Mouse (Mus musculus): ENCODE data around the gene Slc38a10.

Gene Slc38a10

GRCm38 (mm10) chr11:120151113-120151494, at the start of gene Slc38a10:
Slc38a10 (minus strand) TSS chr11:120151346.
- DNase-seq (ENCODE audit: extremely low read depth, low read depth, low spot score): peak; percentile 82

- no peak for DNase-seq (ENCODE audit: extremely low read depth, low read depth, low spot score)
Measured at GRCm38 (mm10) chr11:120200621-120201020, 49.5 kb upstream of the Slc38a10 start.

GRCm38 (mm10) chr11:120199766-120200165, 48.6 kb upstream of the Slc38a10 start:
- no peak for DNase-seq (ENCODE audit: extremely low read depth, low read depth, low spot score)

- no peak for DNase-seq (ENCODE audit: extremely low read depth, low read depth, low spot score)
Measured at GRCm38 (mm10) chr11:120198831-120199230, 47.7 kb upstream of the Slc38a10 start.

GRCm38 (mm10) chr11:120190526-120191412, 39.6 kb upstream of the Slc38a10 start:
- peak; percentile 87 for DNase-seq (ENCODE audit: extremely low read depth, low read depth, low spot score)

DNA sequence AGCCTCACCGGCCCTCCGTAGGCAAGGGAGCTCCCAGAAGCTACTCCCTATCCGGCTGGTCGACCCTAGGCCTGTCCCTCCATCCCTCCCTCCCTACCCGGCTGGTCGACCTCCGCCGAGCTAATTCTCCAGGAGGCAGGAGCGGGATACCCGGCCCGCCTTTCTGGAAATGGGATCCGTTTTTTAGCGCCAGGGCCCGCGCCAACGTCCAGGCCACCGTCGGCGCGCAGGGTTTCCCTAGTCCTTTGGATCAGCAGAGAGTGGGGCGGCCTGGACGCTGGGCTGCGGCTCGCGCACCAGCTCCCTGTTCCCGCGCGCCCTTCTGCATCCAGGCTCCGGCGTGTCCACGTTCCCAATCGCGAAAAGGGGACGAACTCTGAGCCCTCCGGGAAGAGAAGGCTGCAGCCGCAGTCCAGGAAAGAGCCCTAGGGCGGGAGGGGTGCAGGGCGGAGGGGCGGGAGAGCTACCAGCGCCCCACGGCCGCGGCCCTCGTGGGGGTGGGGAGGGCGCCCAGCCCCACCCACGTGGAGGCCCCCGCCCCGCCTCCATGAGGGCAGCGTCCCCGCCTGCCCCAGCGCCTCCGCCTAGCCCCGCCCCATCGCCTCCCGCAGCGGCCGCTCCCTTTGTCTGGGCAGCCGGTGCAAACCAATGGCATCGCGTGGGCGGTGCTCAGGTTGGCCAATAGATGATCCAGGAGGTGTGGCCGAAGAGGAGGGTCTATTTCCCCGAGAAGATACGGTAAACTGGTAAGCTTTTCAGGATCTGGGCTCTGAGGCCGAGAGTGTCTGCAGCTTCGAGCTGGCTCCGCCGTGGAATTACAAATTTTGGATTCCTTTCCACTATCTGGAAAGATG, 38.5 kb upstream of the Slc38a10 start:
- peak; percentile 59 for DNase-seq (ENCODE audit: extremely low read depth, low read depth, low spot score)

- DNase-seq (ENCODE audit: extremely low read depth, low read depth, low spot score): no peak
Measured at GRCm38 (mm10) chr11:120188481-120189441, 37.6 kb upstream of the Slc38a10 start.

DNA sequence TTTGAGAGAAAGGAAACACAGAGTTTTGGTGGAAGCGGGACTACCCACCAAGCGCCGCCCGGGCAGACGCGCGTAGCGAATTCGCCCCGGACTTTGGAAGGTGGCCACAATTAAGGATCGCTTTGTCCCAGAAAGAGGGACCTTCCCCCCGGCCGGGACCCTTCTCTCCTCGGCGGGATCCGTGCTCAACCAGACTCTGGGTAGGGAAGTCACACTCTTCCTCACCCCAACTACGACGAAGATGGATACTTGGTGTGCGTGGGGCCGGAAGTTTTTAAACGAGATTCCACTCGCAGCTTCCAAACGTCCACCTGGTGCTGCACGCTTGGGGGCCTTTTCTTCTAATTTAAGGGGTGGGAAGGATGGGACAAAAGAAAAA, 36.9 kb upstream of the Slc38a10 start:
- no peak for DNase-seq (ENCODE audit: extremely low read depth, low read depth, low spot score)

GRCm38 (mm10) chr11:120187236-120188101, 36.3 kb upstream of the Slc38a10 start:
- no peak for DNase-seq (ENCODE audit: extremely low read depth, low read depth, low spot score)

DNA sequence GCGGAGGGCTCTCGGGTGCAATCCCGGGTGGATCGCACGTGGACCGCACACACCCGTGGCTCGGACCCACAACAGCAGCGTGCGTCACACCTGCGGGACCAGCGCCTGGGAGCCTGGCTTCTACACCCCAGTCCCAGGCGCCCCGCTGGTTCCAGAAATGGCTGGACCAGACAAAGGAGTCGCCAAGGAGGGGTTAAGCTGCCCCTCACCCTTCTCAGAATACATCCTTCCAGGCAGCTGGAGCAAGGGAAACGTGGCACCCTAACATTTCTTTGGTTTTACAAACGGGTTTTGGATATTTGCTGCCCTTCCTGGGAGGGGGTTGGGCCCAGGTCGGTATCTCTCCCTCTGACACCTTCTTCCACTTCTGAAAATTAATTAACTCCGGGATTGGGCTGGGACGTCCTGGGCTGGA, 35.7 kb upstream of the Slc38a10 start:
- no peak for DNase-seq (ENCODE audit: extremely low read depth, low read depth, low spot score)

GRCm38 (mm10) chr11:120186145-120186740, 35.1 kb upstream of the Slc38a10 start:
- no peak for DNase-seq (ENCODE audit: extremely low read depth, low read depth, low spot score)

GRCm38 (mm10) chr11:120185316-120186141, 34.4 kb upstream of the Slc38a10 start:
- no peak for DNase-seq (ENCODE audit: extremely low read depth, low read depth, low spot score)

DNA sequence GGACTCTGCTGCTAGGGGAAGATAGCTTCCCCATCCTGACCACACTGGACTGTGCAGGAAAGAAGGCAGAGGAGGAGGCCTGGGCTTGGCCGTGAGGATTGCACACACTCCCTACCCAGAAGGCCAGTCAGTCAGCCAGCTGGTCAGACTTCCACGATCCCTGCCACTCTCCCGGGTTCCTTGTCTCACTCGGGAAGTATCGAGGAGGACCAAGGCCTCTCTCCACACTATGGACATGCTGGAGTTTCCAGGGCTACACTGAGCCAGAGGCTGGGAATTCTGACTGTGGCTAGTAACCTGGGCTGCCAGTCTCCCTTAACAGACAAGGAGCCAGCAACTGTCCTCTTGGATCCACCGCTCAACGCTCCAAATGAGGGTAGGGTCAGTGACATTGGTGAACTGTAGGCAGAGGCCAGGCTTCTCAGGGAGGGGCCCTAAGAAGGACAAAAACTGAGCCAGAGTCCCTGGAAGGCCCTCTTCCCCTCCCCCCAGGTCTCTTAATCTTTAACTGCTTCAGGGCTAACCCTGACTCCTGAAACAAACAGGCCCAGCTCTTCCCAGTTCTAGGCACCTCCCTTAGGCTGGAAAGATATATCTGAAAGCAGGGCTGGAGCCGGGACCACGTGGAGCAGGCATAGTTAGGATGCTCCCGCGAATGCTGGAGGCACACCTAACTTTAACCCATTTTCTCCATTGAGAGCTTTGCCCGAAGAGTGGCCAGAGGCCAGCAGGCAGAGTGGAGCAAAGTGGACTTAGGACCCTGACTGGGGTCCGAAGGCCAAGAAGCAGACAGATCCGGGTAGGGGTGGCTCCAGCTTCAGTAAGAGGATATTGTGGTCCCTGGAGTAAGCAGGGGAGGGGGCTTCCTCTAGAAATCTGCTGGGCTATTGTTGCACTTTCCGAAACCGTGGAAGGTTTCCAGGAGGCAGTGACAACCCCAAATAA, 33.5 kb upstream of the Slc38a10 start:
- DNase-seq (ENCODE audit: extremely low read depth, low read depth, low spot score): no peak

GRCm38 (mm10) chr11:120183708-120184107, 32.6 kb upstream of the Slc38a10 start:
- no peak for DNase-seq (ENCODE audit: extremely low read depth, low read depth, low spot score)

- no peak for DNase-seq (ENCODE audit: extremely low read depth, low read depth, low spot score)
Measured at GRCm38 (mm10) chr11:120183180-120183579, 32.0 kb upstream of the Slc38a10 start.

DNA sequence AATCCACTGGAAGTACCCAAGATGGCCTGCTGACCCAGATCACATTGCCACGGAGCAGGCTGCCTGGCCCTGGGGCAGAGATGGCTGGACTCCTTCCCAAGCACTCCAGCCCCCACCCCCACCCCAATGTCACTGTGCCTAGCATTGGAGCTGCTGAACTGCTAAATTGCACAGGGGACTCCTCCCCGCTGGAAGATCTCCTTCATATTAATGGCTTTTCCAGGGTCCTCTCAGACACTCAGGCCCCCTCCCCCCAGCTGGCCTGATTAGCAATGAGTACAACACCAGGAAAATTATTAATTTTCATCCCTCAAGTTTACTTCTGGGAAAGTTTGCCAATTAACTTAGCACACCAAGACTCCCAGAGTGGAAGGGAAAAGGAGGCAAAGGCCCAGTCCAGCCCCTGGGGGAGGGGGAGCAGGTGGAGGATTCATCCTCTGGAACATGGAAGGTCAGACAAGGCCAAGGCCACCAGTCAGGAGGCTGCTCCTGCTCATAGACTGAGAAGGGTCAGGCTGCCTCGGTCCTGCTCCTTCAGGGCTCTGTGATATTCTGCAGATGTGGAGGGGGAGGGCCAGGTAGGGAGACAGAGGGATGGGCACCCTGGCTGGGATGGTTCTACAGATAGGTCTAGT, 31.4 kb upstream of the Slc38a10 start:
- DNase-seq (ENCODE audit: extremely low read depth, low read depth, low spot score): no peak

- no peak for DNase-seq (ENCODE audit: extremely low read depth, low read depth, low spot score)
Measured at GRCm38 (mm10) chr11:120181379-120181778, 30.2 kb upstream of the Slc38a10 start.
